Mouse (Mus musculus): ENCODE results near the gene Nudc. TPM values are rescaled to one million over a fixed set of nuclear protein-coding genes. Genes with fewer than 3 reads are reported as not detected.

Nudc gene
- total RNA-seq, 2 experiments from 2014 or later = 135 to 141 TPM

DNA sequence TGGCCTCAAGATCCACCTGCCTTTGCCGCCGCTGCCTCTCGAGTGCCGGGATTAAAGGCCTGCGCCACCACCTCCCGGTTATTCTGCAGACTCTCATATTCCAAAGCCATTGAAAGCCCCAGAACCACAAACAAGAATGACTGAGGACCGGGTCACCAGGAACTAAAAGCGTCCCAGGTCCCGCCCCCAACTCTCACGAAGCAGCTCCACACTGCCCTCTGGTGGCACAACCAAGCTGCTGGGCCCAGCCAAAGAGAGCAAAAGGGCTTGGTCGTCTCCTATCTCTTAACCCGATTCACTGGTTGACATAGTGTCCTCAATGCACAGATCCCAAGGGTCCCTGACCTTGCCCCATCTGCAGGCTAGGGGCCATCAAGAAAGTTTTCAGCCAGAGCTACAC lies 51.4 kb downstream of the Nudc start:
- peak; percentile 68 to 88 for DNase-seq (ENCODE audit: low spot score in 2 of 2)

- DNase-seq (ENCODE audit: low spot score in 2 of 2) = no peak
Observed at GRCm38 (mm10) chr4:133493895-133494294, 51.9 kb downstream of the Nudc start.

DNA sequence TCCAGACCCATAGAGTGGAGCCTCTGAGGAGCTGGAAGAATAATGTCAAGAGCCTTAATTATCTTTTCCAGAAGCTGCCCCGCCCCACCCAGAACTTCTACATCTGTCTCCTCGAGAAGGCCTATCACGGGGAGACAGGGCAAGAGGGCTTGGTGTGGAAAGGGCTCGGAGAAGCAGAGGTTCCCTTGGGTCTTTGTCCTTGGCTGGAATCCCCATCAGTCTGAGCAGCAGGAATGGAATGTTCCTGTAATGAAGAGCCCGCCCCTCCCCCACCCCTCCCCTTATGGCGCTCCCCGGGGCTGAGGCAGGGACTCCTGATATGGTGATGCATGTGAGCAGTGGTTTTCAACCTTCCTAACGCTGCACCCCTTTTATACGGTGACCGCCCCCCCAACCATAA lies 54.0 kb downstream of the Nudc start:
- DNase-seq (ENCODE audit: low spot score in 2 of 2) = no peak

GRCm38 (mm10) chr4:133489489-133490245 lies 56.1 kb downstream of the Nudc start:
- no peak for DNase-seq (ENCODE audit: low spot score in 2 of 2)

DNA sequence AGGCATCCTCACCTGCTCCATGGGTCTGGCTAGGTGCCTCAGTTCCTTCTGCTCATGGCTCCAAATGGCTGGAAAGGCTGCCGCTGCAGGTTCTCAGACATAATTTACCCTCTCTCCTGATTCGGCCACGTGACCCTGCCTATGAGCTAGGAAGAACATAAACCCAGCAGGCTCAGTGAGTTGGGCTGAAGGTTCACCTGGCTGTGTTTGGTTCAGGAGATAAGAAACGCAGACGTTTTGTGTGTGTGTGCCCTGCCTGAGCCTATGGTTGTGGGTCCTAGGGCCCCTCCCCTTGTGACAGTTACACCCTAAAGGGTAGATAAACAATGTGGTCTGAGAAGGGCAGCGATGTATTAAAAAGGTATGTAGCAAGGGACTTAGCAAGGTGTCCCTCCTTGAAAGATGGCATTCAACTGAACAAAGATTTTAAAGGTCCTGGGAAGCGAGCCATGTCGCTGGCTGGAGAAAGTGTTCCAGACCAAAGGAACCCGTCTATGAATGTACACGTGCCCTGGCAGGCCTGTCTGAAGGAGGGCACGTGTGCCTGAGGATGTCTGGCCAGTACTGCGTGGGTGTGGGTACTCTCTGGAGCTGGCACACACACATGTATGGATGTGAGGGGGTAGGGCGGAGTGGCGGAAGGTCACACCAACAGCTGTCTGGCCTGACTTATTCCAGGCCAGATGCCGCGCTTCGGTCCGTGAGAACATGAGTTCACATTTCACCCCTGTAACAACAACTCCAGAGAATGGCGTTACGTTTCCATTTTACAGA lies 57.0 kb downstream of the Nudc start:
- no peak for DNase-seq (ENCODE audit: low spot score in 2 of 2)

GRCm38 (mm10) chr4:133486673-133487357 lies 59.0 kb downstream of the Nudc start:
- DNase-seq (ENCODE audit: low spot score in 2 of 2) = no peak

DNA sequence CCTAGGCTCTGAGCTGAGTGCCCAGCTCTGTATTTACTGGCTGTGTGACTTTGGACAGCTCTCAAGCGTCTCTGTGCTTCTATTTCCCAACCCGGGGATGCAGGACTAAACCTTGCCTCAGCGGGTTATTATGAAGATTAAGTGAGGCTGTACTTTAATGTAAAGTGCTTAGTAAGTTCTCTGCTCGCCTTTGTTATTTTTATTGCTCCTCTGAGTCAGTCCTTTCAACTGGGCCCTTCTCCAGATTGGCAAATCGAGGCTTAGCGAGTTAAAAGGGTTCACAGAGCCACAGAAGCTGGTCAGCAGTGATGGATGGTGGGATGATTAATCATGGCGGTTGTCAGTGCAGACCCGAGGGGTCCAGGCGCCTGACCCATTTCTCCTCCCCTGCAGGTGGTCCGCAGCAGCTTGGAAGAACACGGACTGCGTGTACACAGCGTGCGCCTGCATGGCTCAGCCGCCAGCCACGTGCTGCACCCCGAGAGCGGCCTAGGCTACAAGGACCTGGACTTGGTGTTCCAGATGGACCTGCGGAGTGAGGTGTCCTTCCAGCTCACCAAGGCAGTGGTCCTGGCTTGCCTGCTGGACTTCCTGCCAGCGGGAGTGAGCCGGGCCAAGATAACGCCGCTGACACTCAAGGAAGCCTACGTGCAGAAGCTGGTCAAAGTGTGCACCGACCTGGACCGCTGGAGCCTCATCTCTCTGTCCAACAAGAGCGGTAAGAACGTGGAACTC lies 59.9 kb downstream of the Nudc start:
- DNase-seq (ENCODE audit: low spot score in 2 of 2) = no peak

DNA sequence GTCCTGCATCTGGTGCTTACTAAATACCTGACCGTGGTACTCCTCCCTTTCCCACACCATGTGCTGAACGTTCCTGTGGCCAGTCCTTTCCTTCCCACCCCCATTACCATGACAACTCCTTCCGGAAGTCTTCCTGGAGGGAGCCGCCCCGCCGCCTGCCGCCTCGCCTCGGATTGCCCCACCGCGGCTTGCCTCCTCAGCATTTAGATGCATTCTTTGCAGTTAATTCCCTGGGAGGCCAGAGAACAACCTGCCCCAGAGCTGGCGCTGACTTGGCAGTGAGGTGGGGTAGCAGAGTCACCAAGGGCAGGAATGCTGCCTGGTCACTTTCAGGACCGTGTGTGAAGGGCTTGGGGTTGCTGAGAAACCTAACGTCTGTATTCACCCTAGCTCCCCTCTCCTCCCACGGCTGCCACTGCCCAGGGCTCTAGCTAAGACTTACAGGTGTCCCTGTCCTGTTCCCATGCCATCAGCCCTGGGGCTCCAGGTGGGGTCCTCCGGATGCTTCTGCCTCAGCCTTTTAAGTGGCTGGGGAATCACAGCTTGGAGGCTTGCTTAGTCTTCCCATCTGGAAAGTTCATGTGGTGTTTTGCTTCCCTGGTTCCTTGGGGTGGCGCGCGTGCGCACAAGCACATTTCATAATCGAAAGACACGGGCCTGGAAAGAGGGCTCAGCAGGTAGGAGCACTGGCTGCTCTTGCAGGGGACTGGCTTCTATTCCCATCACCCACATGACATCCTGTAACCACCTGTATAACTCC lies 61.4 kb downstream of the Nudc start:
- DNase-seq (ENCODE audit: low spot score in 2 of 2) = peak in 1 of 2 experiments; percentile 51

Small RNA genes within 50 kb of the gene (microRNA-seq; reads per million reads assigned to microRNA genes)
- 0 reads per million in 2 experiments for gene Gm23158

Other genes starting within 250 kb of the Nudc start
- gene Wdtc1, start 192.5 kb downstream of the Nudc start, total RNA-seq (2021) = 10 to 100 TPM; 79.6 to 83.1 TPM
- gene Slc9a1, start 176.3 kb downstream of the Nudc start, total RNA-seq (2021) = 10 to 100 TPM; 62.2 to 62.9 TPM
- gene Tent5b, start 65.9 kb downstream of the Nudc start, total RNA-seq (2021) = not detected
- gene Trnp1, start 47.4 kb downstream of the Nudc start, total RNA-seq (2021) = 100 to 1,000 TPM; 178 to 179 TPM
- under 1 TPM in 1 of 2 experiments, not detected in 1; 0.37 TPM for gene Kdf1, start 27.0 kb downstream of the Nudc start, total RNA-seq (2021)
- not detected for gene Nr0b2, start 7.4 kb upstream of the Nudc start, total RNA-seq (2021)
- gene Gpatch3, start 28.7 kb upstream of the Nudc start, total RNA-seq (2021) = 10 to 100 TPM in 1 of 2 experiments, 1 to 10 TPM in 1; 9.6 to 10.1 TPM
- 10 to 100 TPM; 10.7 to 12.1 TPM for gene Gpn2, start 38.4 kb upstream of the Nudc start, total RNA-seq (2021)
- 1 to 10 TPM; 2.7 to 3.2 TPM for gene Sfn, start 56.2 kb upstream of the Nudc start, total RNA-seq (2021)
- 10 to 100 TPM; 32.3 to 33.8 TPM for gene Zdhhc18, start 104.2 kb upstream of the Nudc start, total RNA-seq (2021)
- 10 to 100 TPM in 1 of 2 experiments, 1 to 10 TPM in 1; 9.4 to 12.3 TPM for gene Pigv, start 126.7 kb upstream of the Nudc start, total RNA-seq (2021)
- gene Arid1a, start 210.8 kb upstream of the Nudc start, total RNA-seq (2021) = 10 to 100 TPM; 81.2 to 83.2 TPM

All from layer of hippocampus, adult 18-20 months (tissue).